ENCODE assay signal across 9 mouse cellular contexts in the genomic region with DNA sequence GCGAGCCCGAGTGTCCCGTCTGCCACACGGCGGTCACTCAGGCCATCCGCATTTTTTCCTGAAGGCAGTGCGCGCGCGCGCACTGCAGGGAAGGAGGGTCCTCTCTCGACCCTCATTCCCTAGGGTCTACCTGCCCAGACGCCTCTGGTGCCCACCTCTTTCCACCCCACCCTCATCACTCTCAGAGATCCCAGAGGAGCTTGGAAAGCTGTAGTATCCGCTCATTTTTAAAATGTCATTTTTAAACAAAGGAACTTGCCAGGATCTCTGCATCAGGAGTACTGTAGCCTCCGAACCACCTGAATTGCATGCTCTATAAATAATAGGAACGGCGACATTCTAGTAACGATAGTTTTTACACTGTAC. TPM values are rescaled to one million over a fixed set of nuclear protein-coding genes. Genes with fewer than 3 reads are reported as not detected.
DNase-seq lines count a peak whose midpoint lies in the region; ATAC-seq lines count a peak whose summit lies in the region.
"Had no signal": no experiment of that assay in that cellular context is flagged by ENCODE, and none has a peak within 500 bp of the region (broad histone marks: within the 10 kb centered on the region; RNA-seq: fewer than 3 reads in every experiment).

No protein-coding gene starts in this region.

- H3K36me3 ChIP-seq in heart, embryonic 14.5 days (ENCODE audit: control insufficient read depth, insufficient read depth, low read length) = peaks cover 21% of the 10 kb centered on the region
- H3K36me3 ChIP-seq in embryonic facial prominence, embryonic 11.5 days (replicated peaks; ENCODE audit: control insufficient read depth, insufficient read depth, low read depth, low read length) = peaks cover 11% of the 10 kb centered on the region
- H3K36me3 ChIP-seq in hindbrain, embryonic 14.5 days (replicated peaks; ENCODE audit: control insufficient read depth, insufficient read depth) = peaks cover 36% of the 10 kb centered on the region
- peaks cover 27% of the 10 kb centered on the region for H3K36me3 ChIP-seq in midbrain, embryonic 12.5 days

- DNase-seq in heart, adult 8-10 months (ENCODE audit: low spot score) = no peak
- peak; percentile 42 for DNase-seq in embryonic facial prominence, embryonic 11.5 days (ENCODE audit: low spot score)
- peak; percentile 39 for DNase-seq in hindbrain, embryonic 14.5 days (ENCODE audit: low spot score)
- no peak for DNase-seq in thymus, postnatal 4 days
- no peak for DNase-seq in frontal cortex, postnatal 25 days (ENCODE audit: low spot score in 2 of 2)

- H3K9me3 ChIP-seq in heart, embryonic 14.5 days (ENCODE audit: control insufficient read depth, low read length) = no peaks in the 10 kb centered on the region
- H3K9me3 ChIP-seq in embryonic facial prominence, embryonic 11.5 days (replicated peaks; ENCODE audit: control insufficient read depth, low read length) = no peaks in the 10 kb centered on the region
- no peaks in the 10 kb centered on the region for H3K9me3 ChIP-seq in hindbrain, embryonic 14.5 days (ENCODE audit: control insufficient read depth, low read length)
- H3K9me3 ChIP-seq in midbrain, embryonic 12.5 days = no peaks in the 10 kb centered on the region

- ATAC-seq in heart, embryonic 14.5 days (ENCODE audit: insufficient number of reproducible peaks, insufficient read depth, low FRiP score, low read depth) = no peak
- no peak for ATAC-seq in embryonic facial prominence, embryonic 11.5 days (replicated peaks; ENCODE audit: insufficient number of reproducible peaks, low FRiP score, low TSS enrichment, low read depth)
- no peak for ATAC-seq in hindbrain, embryonic 14.5 days (ENCODE audit: low FRiP score)
- ATAC-seq in midbrain, embryonic 12.5 days (ENCODE audit: low FRiP score, low read depth) = no peak
- no peak for ATAC-seq in inflammation-experienced regulatory T-cells, adult 6 months

- peaks cover 12 to 21% of the 10 kb centered on the region in 2 experiments for H3K4me1 ChIP-seq in heart, embryonic 14.5 days (ENCODE audit: control insufficient read depth in 2 of 2, insufficient read depth in 2 of 2, low read length in 2 of 2)
- H3K4me1 ChIP-seq in embryonic facial prominence, embryonic 11.5 days (ENCODE audit: control insufficient read depth, insufficient read depth, low read length) = no peaks in the 10 kb centered on the region
- H3K4me1 ChIP-seq in hindbrain, embryonic 14.5 days (replicated peaks; ENCODE audit: control insufficient read depth, insufficient read depth, low read length) = peaks cover 12% of the 10 kb centered on the region
- H3K4me1 ChIP-seq in midbrain, embryonic 12.5 days = peaks cover 17% of the 10 kb centered on the region

- whole genome bisulfite sequencing in heart, embryonic 14.5 days = 37% methylated on average over 18 of the region's 18 CpGs
- WGBS in embryonic facial prominence, embryonic 11.5 days = 15% methylated on average over 18 of the region's 18 CpGs
- 5% methylated on average over 18 of the region's 18 CpGs for WGBS in hindbrain, embryonic 14.5 days
- WGBS in midbrain, embryonic 12.5 days = 14% methylated on average over 18 of the region's 18 CpGs

- H3K4me3 ChIP-seq in heart, embryonic 14.5 days (ENCODE audit: control insufficient read depth in 1 of 2, insufficient read depth in 1 of 2, low read depth in 1 of 2, low read length in 2 of 2) = peak overlapping the region; percentile 63 to 95
- peak overlapping the region; percentile 99 for H3K4me3 ChIP-seq in embryonic facial prominence, embryonic 11.5 days (ENCODE audit: low read depth, low read length)
- H3K4me3 ChIP-seq in hindbrain, embryonic 14.5 days (replicated peaks; ENCODE audit: low read length) = peak overlapping the region; percentile 97
- H3K4me3 ChIP-seq in midbrain, embryonic 12.5 days = peak overlapping the region; percentile 91

- H3K9ac ChIP-seq in heart, embryonic 14.5 days (ENCODE audit: low read length) = peak overlapping the region; percentile 98
- H3K9ac ChIP-seq in embryonic facial prominence, embryonic 11.5 days (replicated peaks; ENCODE audit: low read length) = peak overlapping the region; percentile 100
- peak overlapping the region; percentile 100 for H3K9ac ChIP-seq in hindbrain, embryonic 14.5 days
- peak overlapping the region; percentile 100 for H3K9ac ChIP-seq in midbrain, embryonic 12.5 days (replicated peaks)

- no peak overlapping the region for H3K27ac ChIP-seq in heart, embryonic 14.5 days (replicated peaks in 1 of 2; ENCODE audit: control insufficient read depth in 1 of 2, insufficient read depth in 1 of 2, low read depth in 2 of 2, low read length in 2 of 2)
- peak overlapping the region; percentile 100 for H3K27ac ChIP-seq in embryonic facial prominence, embryonic 11.5 days (replicated peaks; ENCODE audit: low read depth, low read length)
- peak overlapping the region; percentile 100 for H3K27ac ChIP-seq in hindbrain, embryonic 14.5 days
- H3K27ac ChIP-seq in midbrain, embryonic 12.5 days (replicated peaks) = peak overlapping the region; percentile 99

- no peaks in the 10 kb centered on the region for H3K27me3 ChIP-seq in heart, embryonic 14.5 days (ENCODE audit: control insufficient read depth, insufficient read depth, low read length)
- no peaks in the 10 kb centered on the region for H3K27me3 ChIP-seq in embryonic facial prominence, embryonic 11.5 days (ENCODE audit: control insufficient read depth, insufficient read depth, low read length)
- H3K27me3 ChIP-seq in hindbrain, embryonic 14.5 days (ENCODE audit: control insufficient read depth, insufficient read depth, low read length) = no peaks in the 10 kb centered on the region
- no peaks in the 10 kb centered on the region for H3K27me3 ChIP-seq in midbrain, embryonic 12.5 days
- H3K27me3 ChIP-seq: CH12.LX had no signal

- H3K4me2 ChIP-seq in heart, embryonic 14.5 days (ENCODE audit: low read length) = peak overlapping the region; percentile 80
- peak overlapping the region; percentile 98 for H3K4me2 ChIP-seq in embryonic facial prominence, embryonic 11.5 days (ENCODE audit: low read depth, low read length)
- peak overlapping the region; percentile 94 for H3K4me2 ChIP-seq in hindbrain, embryonic 14.5 days (replicated peaks)
- peak overlapping the region; percentile 95 for H3K4me2 ChIP-seq in midbrain, embryonic 12.5 days (replicated peaks)

RNA-seq across cellular contexts. Expression of a gene that starts 3.0 kb away (rescaled TPM):
- 8.7 and 10.3 TPM in 2 replicates for polyA plus RNA-seq in heart, embryonic 14.5 days (2014; fragmentation: Nextera tagmentation; extraction: Ambion mirVana)
- 1 to 10 TPM; 1.1 to 1.3 (median 1.3) TPM for total RNA-seq in heart, adult 8-10 months (2022)
- polyA plus RNA-seq in embryonic facial prominence, embryonic 11.5 days (2014; fragmentation: Nextera tagmentation; extraction: Ambion mirVana) = 39.7 and 41.6 TPM in 2 replicates
- 35.0 and 36.1 TPM in 2 replicates for polyA plus RNA-seq in hindbrain, embryonic 14.5 days (2014; fragmentation: Nextera tagmentation; extraction: Ambion mirVana)
- 43.3 and 47.2 TPM in 2 replicates for polyA plus RNA-seq in midbrain, embryonic 12.5 days (2016; fragmentation: Nextera tagmentation; extraction: Ambion mirVana)
- polyA plus RNA-seq in inflammation-experienced regulatory T-cells, adult 6 months (2017; shearing (Covaris generic)) = 1 to 10 TPM; 1.5 to 1.8 (median 1.7) TPM

Comparison
In these comparisons a context has a peak if more than half of its experiments do, and no peak if none do; other contexts are left out.
1. H3K27ac ChIP-seq: peak in embryonic facial prominence, embryonic 11.5 days (single experiment), hindbrain, embryonic 14.5 days (single experiment) and midbrain, embryonic 12.5 days (single experiment); none in heart, embryonic 14.5 days (0 of 2).
2. DNase-seq: peak in embryonic facial prominence, embryonic 11.5 days (single experiment) and hindbrain, embryonic 14.5 days (single experiment); none in heart, adult 8-10 months (single experiment), thymus, postnatal 4 days (single experiment) and frontal cortex, postnatal 25 days (0 of 2).
3. Peak in every context shown above with its lines, with median percentiles within 50 percentile points of each other: H3K4me2 ChIP-seq, H3K4me3 ChIP-seq and H3K9ac ChIP-seq.